Mouse (Mus musculus) myocyte (in vitro differentiated cells): Measurements from ENCODE around the gene Tmco5. TPM values are rescaled to one million over a fixed set of nuclear protein-coding genes. Genes with fewer than 3 reads are reported as not detected.

ENCODE experiments used
- H3K27me3 ChIP-seq: one replicate; pipeline ENCODE4 v1.6.1; 2011; ENCODE audit not compliant: control insufficient read depth, insufficient read depth, insufficient read length
- H3K36me3 ChIP-seq: one replicate; pipeline ENCODE4 v1.6.1; 2011; ENCODE audit not compliant: control insufficient read depth, insufficient read depth
- H3K4me2 ChIP-seq: one replicate; pipeline ENCODE4 v1.6.1; 2011; ENCODE audit warnings: low read depth, control low read depth
- H3K4me3 ChIP-seq: one replicate; pipeline ENCODE4 v1.5.1; 2011; ENCODE audit warnings: mild to moderate bottlenecking, control low read depth, moderate library complexity
- H3K79me2 ChIP-seq: one replicate; pipeline ENCODE4 v1.6.1; 2011; ENCODE audit not compliant: control insufficient read depth, insufficient read depth
- H3ac ChIP-seq: one replicate; pipeline ENCODE4 v1.6.1; 2011; ENCODE audit not compliant: control insufficient read depth, insufficient read length
- CEBPB ChIP-seq: IDR thresholded peaks from 2 replicates; pipeline ENCODE4 v1.6.1; 2011; ENCODE audit warnings: mild to moderate bottlenecking, moderate library complexity; ENCODE audit not compliant: poor library complexity, insufficient read depth, severe bottlenecking
- E2F4 ChIP-seq: IDR thresholded peaks from one replicate; pipeline ENCODE4 v1.6.1; 2011; ENCODE audit warnings: mild to moderate bottlenecking, control low read depth, moderate library complexity; ENCODE audit not compliant: insufficient read depth
- MAX ChIP-seq: IDR thresholded peaks from one replicate; pipeline ENCODE4 v1.6.1; 2011; ENCODE audit warnings: low read depth, mild to moderate bottlenecking, control low read depth
- MYOD1 ChIP-seq, 3 experiments: IDR thresholded peaks; one replicate each; pipeline ENCODE4 v1.6.1; 2011; ENCODE audit warnings: control low read depth in 2 of 3, low read depth in 2 of 3, mild to moderate bottlenecking in 2 of 3, moderate library complexity in 1 of 3; ENCODE audit not compliant: insufficient read length in 2 of 3, control insufficient read depth in 1 of 3
- MYOG ChIP-seq, 3 experiments: IDR thresholded peaks; one replicate each; pipeline ENCODE4 v1.6.1; 2011; ENCODE audit warnings: control low read depth in 2 of 3, low read depth in 2 of 3, mild to moderate bottlenecking in 2 of 3; ENCODE audit not compliant: insufficient read length in 2 of 3, control insufficient read depth in 1 of 3, insufficient read depth in 1 of 3
- POLR2A ChIP-seq: IDR thresholded peaks from one replicate; pipeline ENCODE4 v1.6.1; 2011; ENCODE audit warnings: low read depth, mild to moderate bottlenecking, control low read depth, moderate library complexity; ENCODE audit not compliant: insufficient read length
- POLR2AphosphoS2 ChIP-seq: IDR thresholded peaks from one replicate; pipeline ENCODE4 v1.6.1; 2011; ENCODE audit warnings: low read depth, control low read depth; ENCODE audit not compliant: insufficient read length
- REST ChIP-seq: IDR thresholded peaks from one replicate; pipeline ENCODE4 v1.6.1; 2011; ENCODE audit warnings: mild to moderate bottlenecking, control low read depth, moderate library complexity; ENCODE audit not compliant: insufficient read depth, insufficient read length
- SRF ChIP-seq: IDR thresholded peaks from one replicate; pipeline ENCODE4 v1.6.1; 2011; ENCODE audit warnings: low read depth; ENCODE audit not compliant: control insufficient read depth, insufficient read length
- TCF12 ChIP-seq: IDR thresholded peaks from one replicate; pipeline ENCODE4 v1.6.1; 2011; ENCODE audit warnings: mild to moderate bottlenecking, control low read depth; ENCODE audit not compliant: poor library complexity, insufficient read depth, severe bottlenecking
- TCF3 ChIP-seq: IDR thresholded peaks from one replicate; pipeline ENCODE4 v1.6.1; 2011; ENCODE audit warnings: low read depth, control low read depth; ENCODE audit not compliant: insufficient read length
- USF1 ChIP-seq: IDR thresholded peaks from one replicate; pipeline ENCODE4 v1.6.1; 2011; ENCODE audit warnings: low read depth, mild to moderate bottlenecking, control low read depth, moderate library complexity
- polyA plus RNA-seq: library from polyadenylated mRNA; unstranded; fragments of >200 nt; fragmentation: generic; extraction: Trizol; gene quantifications from one replicate; pipeline ENCODE4 v1.2.1, GENCODE M21; 2012; ENCODE audit warnings: missing spikeins

Gene Tmco5
- not detected for polyA plus RNA-seq

- no peaks in the 10 kb centered on the region for H3K36me3 ChIP-seq
- no peaks in the 10 kb centered on the region for H3K79me2 ChIP-seq
- H3K4me3 ChIP-seq: no peak within 1 kb of the TSS
- H3ac ChIP-seq: no peak within 1 kb of the TSS
- no peaks in the 10 kb centered on the region for H3K27me3 ChIP-seq
- no peak within 1 kb of the TSS for H3K4me2 ChIP-seq
- no peak for TF ChIP-seq TCF3
These were observed at the start of gene Tmco5 for GRCm38 (mm10) chr2:116878391-116878790. Tmco5 (plus strand) TSS chr2:116878691.

- Histone ChIP-seq H3K36me3 (no peaks in the 10 kb centered on the region), H3K4me3 (no peak overlapping the region), H3K4me2 (no peak overlapping the region), H3K27me3 (no peaks in the 10 kb centered on the region), H3K79me2 (no peaks in the 10 kb centered on the region), H3ac (no peak overlapping the region)
- TF ChIP-seq REST: no peak
- TF ChIP-seq SRF: no peak
- TF ChIP-seq POLR2AphosphoS2: no peak
- no peak for TF ChIP-seq TCF12
- no peak for TF ChIP-seq MAX
- TF ChIP-seq POLR2A: no peak
- TF ChIP-seq USF1: no peak
- TF ChIP-seq CEBPB: no peak
- TF ChIP-seq MYOD1 (IDR thresholded peaks at IDR 0.05; ENCODE audit: control insufficient read depth in 1 of 3, insufficient read length in 2 of 3, low read depth in 2 of 3): no peak
- no peak for TF ChIP-seq E2F4
These were observed 46.6 kb upstream of the Tmco5 start for GRCm38 (mm10) chr2:116831863-116832262.

- H3K4me3 ChIP-seq: no peak overlapping the region
- H3K36me3 ChIP-seq: no peaks in the 10 kb centered on the region
- TF ChIP-seq MYOG (IDR thresholded peaks at IDR 0.05; ENCODE audit: control insufficient read depth in 1 of 3, insufficient read depth in 1 of 3, insufficient read length in 2 of 3, low read depth in 2 of 3): no peak
- no peak for TF ChIP-seq REST
- no peak for TF ChIP-seq CEBPB
- TF ChIP-seq TCF3: no peak
- TF ChIP-seq POLR2AphosphoS2: no peak
- no peak for TF ChIP-seq POLR2A
- TF ChIP-seq MYOD1 (IDR thresholded peaks at IDR 0.05; ENCODE audit: control insufficient read depth in 1 of 3, insufficient read length in 2 of 3, low read depth in 2 of 3): no peak
- H3K79me2 ChIP-seq: no peaks in the 10 kb centered on the region
- H3ac ChIP-seq: no peak overlapping the region
- no peak overlapping the region for H3K4me2 ChIP-seq
- H3K27me3 ChIP-seq: no peaks in the 10 kb centered on the region
These were observed 40.7 kb upstream of the Tmco5 start for GRCm38 (mm10) chr2:116837829-116838228.

GRCm38 (mm10) chr2:116838538-116839197 is 39.8 kb upstream of the Tmco5 start:
- no peak overlapping the region for H3ac ChIP-seq
- no peak for TF ChIP-seq USF1
- TF ChIP-seq SRF: no peak
- no peak for TF ChIP-seq CEBPB
- no peak for TF ChIP-seq E2F4
- TF ChIP-seq TCF12: no peak
- no peak for TF ChIP-seq REST
- TF ChIP-seq POLR2AphosphoS2: no peak
- TF ChIP-seq MYOG (IDR thresholded peaks at IDR 0.05; ENCODE audit: control insufficient read depth in 1 of 3, insufficient read depth in 1 of 3, insufficient read length in 2 of 3, low read depth in 2 of 3): no peak
- no peak for TF ChIP-seq MAX
- no peak for TF ChIP-seq MYOD1 (IDR thresholded peaks at IDR 0.05; ENCODE audit: control insufficient read depth in 1 of 3, insufficient read length in 2 of 3, low read depth in 2 of 3)
- no peak for TF ChIP-seq POLR2A
- TF ChIP-seq TCF3: no peak
- peak overlapping the region; percentile 25 for H3K4me2 ChIP-seq
- H3K27me3 ChIP-seq: no peaks in the 10 kb centered on the region
- H3K4me3 ChIP-seq: no peak overlapping the region
- no peaks in the 10 kb centered on the region for H3K79me2 ChIP-seq
- no peaks in the 10 kb centered on the region for H3K36me3 ChIP-seq

- H3K4me3 ChIP-seq: no peak overlapping the region
These were observed 28.4 kb upstream of the Tmco5 start for GRCm38 (mm10) chr2:116849980-116850636.

More at GRCm38 (mm10) chr2:116849980-116850636, 28.4 kb upstream of the Tmco5 start:
- Histone ChIP-seq H3K79me2 (no peaks in the 10 kb centered on the region), H3ac (no peak overlapping the region), H3K36me3 (no peaks in the 10 kb centered on the region), H3K4me2 (peak overlapping the region; percentile 62), H3K27me3 (no peaks in the 10 kb centered on the region)
- TF ChIP-seq SRF (no peak), TCF3 (no peak), POLR2A (no peak)
